Mouse (Mus musculus) liver, embryonic 16.5 days (tissue): ENCODE data around the gene Gm8298. TPM values are rescaled to one million over a fixed set of nuclear protein-coding genes. Genes with fewer than 3 reads are reported as not detected.
"Not testable (repeated sequence)": the region's sequence is repeated elsewhere in the genome, so short reads cannot be mapped to it uniquely, and the experiment has no call there.

Experiments
- ATAC-seq: fragments of 200-750 bp; cut with Nextera tagmentation; 2 replicates; pipeline ENCODE4 v1.8.0; 2017; ENCODE audit warnings: low read depth, mild to moderate bottlenecking, moderate number of reproducible peaks, moderate library complexity
- H3K27ac ChIP-seq: fragments of 300-500 bp; sonication (generic); 2 replicates; pipeline ENCODE4 v1.5.1; 2014; ENCODE audit warnings: mild to moderate bottlenecking, low read length
- H3K27me3 ChIP-seq: fragments of 300-500 bp; sonication (generic); 2 replicates; pipeline ENCODE4 v1.6.1; 2014; ENCODE audit warnings: low read depth, low read length, mixed read lengths; ENCODE audit not compliant: control insufficient read depth, insufficient read depth
- H3K36me3 ChIP-seq: fragments of 300-500 bp; sonication (generic); 2 replicates; pipeline ENCODE4 v1.6.1; 2014; ENCODE audit warnings: mild to moderate bottlenecking; ENCODE audit not compliant: control insufficient read depth, insufficient read depth
- H3K4me1 ChIP-seq: fragments of 300-500 bp; sonication (generic); 2 replicates; pipeline ENCODE4 v1.6.1; 2014; ENCODE audit warnings: low read depth, low read length, mixed read lengths; ENCODE audit not compliant: control insufficient read depth
- H3K4me2 ChIP-seq: fragments of 300-500 bp; sonication (generic); 2 replicates; pipeline ENCODE4 v1.6.1; 2014; ENCODE audit warnings: low read depth, low read length, mixed read lengths
- H3K4me3 ChIP-seq: fragments of 300-500 bp; sonication (generic); 2 replicates; pipeline ENCODE4 v1.5.1; 2014; ENCODE audit warnings: low read depth, mild to moderate bottlenecking, low read length
- H3K9ac ChIP-seq: fragments of 300-500 bp; sonication (generic); 2 replicates; pipeline ENCODE4 v1.6.1; 2014; ENCODE audit warnings: low read depth, low read length
- H3K9me3 ChIP-seq: fragments of 300-500 bp; sonication (generic); replicated peaks from 2 replicates; pipeline ENCODE4 v1.6.1; 2016; ENCODE audit warnings: low read length; ENCODE audit not compliant: control insufficient read depth
- WGBS: fragments of 180-500 bp; shearing (Covaris S2); extraction: QIAGEN DNeasy Blood & Tissue Kit; methylation state at CpG from one replicate; pipeline ENCODE4 v1.1.7; 2014; ENCODE audit not compliant: insufficient replicate concordance; 5-methylcytosine and 5-hydroxymethylcytosine counted together
- polyA plus RNA-seq: library from polyadenylated mRNA; unstranded; fragments of >200 nt; fragmentation: Nextera tagmentation; extraction: Ambion mirVana; gene quantifications from 2 replicates; pipeline ENCODE4 v1.2.1, GENCODE M21; 2015

The Gm8298 gene
- not detected in 2 replicates for polyA plus RNA-seq

DNA sequence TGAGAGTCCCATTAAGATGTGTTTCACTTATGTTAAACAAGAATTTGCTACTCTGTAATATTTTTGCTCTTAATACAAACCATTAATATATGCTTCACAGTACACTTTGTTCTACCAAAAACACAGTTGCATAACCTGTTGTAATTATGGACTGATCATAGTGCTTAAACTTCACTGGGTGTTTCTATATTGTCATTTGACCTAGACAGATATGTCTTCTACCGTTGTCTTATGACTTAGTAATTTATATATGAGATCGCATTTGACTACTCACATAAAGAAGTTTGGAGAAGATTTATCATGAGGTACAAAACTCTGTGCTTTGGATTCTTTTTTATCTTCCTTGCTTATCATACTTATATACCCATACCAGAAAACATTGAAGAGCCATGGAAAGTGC is at the start of gene Gm8298:
Gm8298 (plus strand) TSS at position 301 of the 400 bp plus-strand sequence.
- WGBS, result 76% methylated on average over 2 of the region's 2 CpGs
- no peak within 1 kb of the TSS for H3K9ac ChIP-seq
- H3K27me3 ChIP-seq, result no peaks in the 10 kb centered on the region
- H3K9me3 ChIP-seq, result no peaks in the 10 kb centered on the region
- H3K4me3 ChIP-seq, result no peak within 1 kb of the TSS
- H3K4me2 ChIP-seq, result no peak within 1 kb of the TSS
- no peak for ATAC-seq
- no peaks in the 10 kb centered on the region for H3K36me3 ChIP-seq
- no peaks in the 10 kb centered on the region for H3K4me1 ChIP-seq
- H3K27ac ChIP-seq, result no peak within 1 kb of the TSS

DNA sequence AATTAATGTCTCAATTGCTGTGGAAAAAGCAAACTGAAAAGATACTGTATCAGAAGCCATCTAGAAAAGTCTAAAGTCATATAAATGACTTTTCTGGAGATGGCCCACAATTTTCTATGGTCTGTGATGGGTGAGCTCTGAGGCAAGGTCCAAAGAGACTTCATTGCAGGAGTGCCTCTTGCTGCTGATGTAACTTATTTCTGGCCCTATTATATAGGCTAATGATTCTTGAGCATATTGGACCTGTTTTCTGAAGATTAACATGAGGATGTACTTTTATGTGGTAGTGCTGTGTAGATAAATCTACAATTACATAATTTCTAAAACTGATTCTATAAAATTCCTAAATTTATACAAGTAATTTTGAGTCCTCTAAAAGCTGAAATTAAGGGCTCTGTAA is 47.7 kb upstream of the Gm8298 start:
- ATAC-seq, result no peak
- no peak overlapping the region for H3K27ac ChIP-seq
- H3K9me3 ChIP-seq, result no peaks in the 10 kb centered on the region
- H3K9ac ChIP-seq, result no peak overlapping the region
- H3K4me1 ChIP-seq, result no peaks in the 10 kb centered on the region
- no peak overlapping the region for H3K4me2 ChIP-seq
- H3K4me3 ChIP-seq, result no peak overlapping the region
- H3K36me3 ChIP-seq, result no peaks in the 10 kb centered on the region
- H3K27me3 ChIP-seq, result no peaks in the 10 kb centered on the region

DNA sequence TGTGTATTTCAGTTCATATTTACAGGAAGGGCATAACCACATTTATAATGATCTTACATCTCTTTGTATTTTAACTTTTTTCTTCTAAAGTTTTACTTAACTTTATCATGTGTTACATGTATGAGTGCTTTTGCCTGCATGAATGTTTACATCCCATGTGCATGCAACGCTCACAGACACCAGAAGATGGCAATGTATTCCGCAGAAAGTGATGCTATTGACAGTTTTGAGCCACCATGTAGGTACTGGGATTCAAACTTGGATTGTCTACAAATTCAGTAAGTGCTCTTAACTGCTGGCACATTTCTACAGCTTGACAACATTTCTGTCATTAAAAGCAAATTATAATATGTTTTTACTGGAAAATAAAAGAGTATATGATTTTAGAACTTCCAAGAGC is 9.9 kb downstream of the Gm8298 start:
- Histone ChIP-seq H3K4me1 (no peaks in the 10 kb centered on the region), H3K27me3 (no peaks in the 10 kb centered on the region), H3K4me2 (no peak overlapping the region), H3K9ac (no peak overlapping the region), H3K9me3 (no peaks in the 10 kb centered on the region), H3K27ac (no peak overlapping the region), H3K4me3 (no peak overlapping the region), H3K36me3 (no peaks in the 10 kb centered on the region)
- no peak for ATAC-seq
- 12% methylated on average over 2 of the region's 2 CpGs for WGBS

DNA sequence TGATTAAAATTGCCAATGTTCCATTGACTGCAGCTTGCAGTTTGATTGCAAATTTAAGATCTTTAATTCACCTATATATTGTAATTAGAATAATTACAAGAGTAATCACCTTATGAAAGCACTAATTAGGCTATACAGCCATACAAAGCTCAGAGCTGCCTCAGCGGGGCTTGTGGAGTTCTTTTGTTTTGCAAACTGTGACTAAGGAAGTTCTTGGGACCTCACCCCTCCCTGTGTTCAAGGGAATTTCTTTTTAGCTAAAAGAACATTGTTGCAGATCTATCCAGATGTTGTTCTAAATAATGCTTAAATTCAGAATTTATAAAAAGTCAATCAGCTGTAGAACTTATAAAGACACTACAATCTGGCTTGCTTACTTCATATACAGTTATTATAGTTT is 16.8 kb downstream of the Gm8298 start:
- 46% methylated on average over 1 of the region's 1 CpGs for WGBS
- not testable (repeated sequence) for H3K27ac ChIP-seq, H3K4me1 ChIP-seq, H3K4me2 ChIP-seq, H3K36me3 ChIP-seq, H3K27me3 ChIP-seq, H3K4me3 ChIP-seq, ATAC-seq, H3K9ac ChIP-seq, H3K9me3 ChIP-seq

DNA sequence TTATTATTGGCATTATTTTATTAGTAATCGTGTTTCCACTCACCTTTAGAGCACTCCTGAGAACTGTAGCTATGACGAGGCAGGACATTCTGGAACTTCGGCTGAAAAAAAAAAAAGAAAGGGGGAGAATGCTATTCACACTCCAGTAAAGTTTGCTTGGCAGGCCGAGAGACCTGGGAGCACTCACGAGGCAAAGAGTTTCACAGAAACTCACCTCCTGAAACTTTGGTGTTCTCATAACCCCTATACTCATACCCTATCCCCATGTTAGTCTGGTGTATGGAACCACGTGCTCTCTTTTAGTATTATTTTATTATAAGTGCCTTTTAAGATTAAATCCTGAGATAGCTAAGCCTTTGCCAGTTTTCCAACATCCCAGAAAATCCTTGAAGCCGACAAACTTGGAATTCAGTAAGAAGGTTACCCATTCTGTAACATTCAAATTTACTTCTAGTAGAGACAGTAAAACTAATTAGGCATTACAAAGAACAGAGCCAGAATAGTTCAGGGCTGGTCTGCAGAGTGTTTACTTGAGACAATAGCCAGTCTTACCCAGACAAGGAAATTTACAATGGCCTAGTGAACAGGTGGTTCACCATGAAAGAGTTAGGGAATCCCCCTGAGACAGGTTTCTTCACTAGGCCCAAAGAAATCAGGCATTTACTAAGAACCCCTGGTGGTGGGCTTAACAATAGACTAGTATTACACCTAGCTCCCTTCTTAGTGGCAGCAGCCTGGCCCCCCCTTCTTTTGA is 19.1 kb downstream of the Gm8298 start:
- ATAC-seq, H3K27ac ChIP-seq, H3K27me3 ChIP-seq, H3K9ac ChIP-seq, H3K4me2 ChIP-seq, H3K4me3 ChIP-seq, H3K36me3 ChIP-seq, H3K9me3 ChIP-seq, H3K4me1 ChIP-seq: not testable (repeated sequence)
- 58% methylated on average over 7 of the region's 7 CpGs for WGBS

DNA sequence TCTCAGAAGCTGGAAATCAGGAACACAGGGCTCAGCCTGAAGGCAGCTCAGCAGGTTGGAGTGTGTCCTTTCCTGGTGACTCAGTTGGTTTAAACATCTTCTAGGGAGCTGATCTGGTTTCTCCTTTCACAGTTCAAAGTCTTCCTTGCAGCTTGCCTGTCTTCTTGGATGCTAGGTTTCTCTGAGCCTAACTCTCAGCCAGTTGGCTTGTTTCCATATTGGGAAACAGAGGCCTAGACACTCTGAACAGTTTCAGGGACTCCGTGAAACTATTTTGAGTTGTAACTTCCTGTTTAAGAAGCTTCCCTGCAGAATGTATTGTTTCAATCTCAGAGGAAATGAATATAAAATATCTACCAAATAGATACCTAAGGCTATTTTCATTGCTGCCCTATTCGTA is 32.4 kb downstream of the Gm8298 start:
- Histone ChIP-seq H3K4me3 (no peak overlapping the region), H3K36me3 (no peaks in the 10 kb centered on the region), H3K27me3 (no peaks in the 10 kb centered on the region), H3K9me3 (no peaks in the 10 kb centered on the region), H3K4me2 (no peak overlapping the region), H3K4me1 (no peaks in the 10 kb centered on the region), H3K9ac (no peak overlapping the region), H3K27ac (no peak overlapping the region)
- no peak for ATAC-seq
- WGBS, result 38% methylated on average over 2 of the region's 2 CpGs

DNA sequence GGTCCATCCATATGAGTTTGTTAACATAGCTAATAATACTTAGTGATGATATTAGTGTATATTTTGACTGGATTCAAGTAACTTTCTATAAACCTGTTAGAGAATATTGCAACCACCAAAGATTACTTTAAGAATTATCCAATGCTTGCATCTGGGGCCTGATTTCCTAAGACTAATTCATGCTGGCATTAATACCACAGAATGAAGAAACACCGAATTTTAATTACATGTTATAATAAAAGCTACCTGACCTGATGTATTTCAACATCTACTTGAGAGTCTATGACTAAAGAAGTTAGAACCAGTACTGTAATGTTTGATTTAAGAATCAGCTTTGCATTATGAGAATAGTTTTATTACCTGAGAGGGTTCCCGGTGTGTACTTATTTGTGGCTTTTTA is 64.1 kb downstream of the Gm8298 start, which contains the start of gene C130079G13Rik:
C130079G13Rik (plus strand) TSS at position 301 of the 400 bp plus-strand sequence.
- H3K36me3 ChIP-seq, result no peaks in the 10 kb centered on the region
- no peak within 1 kb of the TSS for H3K9ac ChIP-seq
- WGBS, result 70% methylated on average over 2 of the region's 2 CpGs
- no peak for ATAC-seq
- no peak within 1 kb of the TSS for H3K4me3 ChIP-seq
- H3K4me1 ChIP-seq, result no peaks in the 10 kb centered on the region
- no peaks in the 10 kb centered on the region for H3K27me3 ChIP-seq
- H3K4me2 ChIP-seq, result no peak within 1 kb of the TSS
- no peaks in the 10 kb centered on the region for H3K9me3 ChIP-seq
- H3K27ac ChIP-seq, result no peak within 1 kb of the TSS

Other genes starting within 250 kb of the Gm8298 start
- not detected in 2 replicates for gene Gm5538, start 131.3 kb upstream of the Gm8298 start, polyA plus RNA-seq
- not detected in 2 replicates for gene C130079G13Rik, start 64.2 kb downstream of the Gm8298 start, polyA plus RNA-seq
- gene Aadacl2, start 145.7 kb downstream of the Gm8298 start, polyA plus RNA-seq, result not detected in 2 replicates
- gene Aadac, start 164.7 kb downstream of the Gm8298 start, polyA plus RNA-seq, result 393 and 415 TPM in 2 replicates
- 0.05 TPM in 1 of 2 replicates, not detected in the other for gene Sucnr1, start 220.8 kb downstream of the Gm8298 start, polyA plus RNA-seq